Mouse (Mus musculus) bone marrow macrophage, adult 2 months (primary cell): ENCODE measurements at regions not wholly inside any gene's neighbourhood (a gene's known extent, or its start where the extent isn't known, plus 50 kb on each side); places are given as distances from the start of the nearest gene placed in this dataset.

Source experiments
- CTCF ChIP-seq: IDR thresholded peaks from 2 replicates; pipeline ENCODE4 v1.5.1; 2012; ENCODE audit warnings: low read depth, mild to moderate bottlenecking, low read length, moderate library complexity
- POLR2A ChIP-seq: IDR thresholded peaks from 2 replicates; pipeline ENCODE4 v1.6.1; 2012; ENCODE audit warnings: mild to moderate bottlenecking, low read depth, low read length, borderline replicate concordance

DNA sequence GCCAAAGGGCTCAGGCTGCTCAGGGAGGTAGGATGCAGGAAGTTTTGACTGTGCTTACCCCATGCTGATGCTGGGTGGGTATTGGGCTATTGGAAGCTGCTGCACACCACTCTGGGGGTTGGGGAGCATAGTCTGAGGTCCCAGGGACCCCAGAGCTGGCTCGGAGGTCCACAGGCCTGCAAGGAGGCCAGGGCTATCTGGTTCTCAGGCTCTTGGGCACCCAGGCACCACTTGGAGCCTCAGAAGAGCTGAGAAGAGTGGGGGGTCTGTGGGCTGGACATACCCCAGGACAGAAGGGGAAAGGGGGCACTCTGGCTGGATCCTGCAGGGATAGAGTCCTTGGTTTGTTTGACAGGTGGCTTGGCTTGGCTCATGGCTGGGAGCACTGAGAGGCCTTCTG is 80.8 kb upstream of the Lcn4 start:
- TF ChIP-seq CTCF (no peak), POLR2A (no peak)
